Mouse (Mus musculus): Measurements from ENCODE around the gene Ltbp4. TPM values are rescaled to one million over a fixed set of nuclear protein-coding genes. Genes with fewer than 3 reads are reported as not detected.

The Ltbp4 gene
- polyA plus RNA-seq, 1 experiment from 2014 or later = 7.0 TPM

DNA sequence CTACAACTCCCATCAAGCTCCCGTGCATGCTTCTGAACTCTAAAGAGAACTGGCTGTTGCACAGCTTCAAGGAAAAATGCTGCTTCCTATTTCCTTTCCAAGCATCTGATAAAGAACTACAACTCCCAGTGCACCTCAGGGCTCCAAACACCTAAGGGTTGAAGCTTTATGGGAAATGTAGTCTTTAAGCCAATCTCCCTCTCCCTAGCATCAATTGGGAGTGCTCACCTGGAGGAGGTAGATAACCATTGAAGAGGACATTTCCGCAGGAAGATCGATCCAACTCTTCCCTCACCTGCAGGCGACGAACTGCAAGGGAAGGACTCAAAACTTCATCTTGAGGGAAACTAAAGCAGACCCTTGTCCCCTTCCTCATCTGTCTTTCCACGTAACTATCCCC is 16.7 kb upstream of the Ltbp4 start:
- WGBS = 30% methylated on average over 6 of the region's 6 CpGs
- no peak for DNase-seq (ENCODE audit: low spot score)
- peaks cover 40% of the 10 kb centered on the region for H3K36me3 ChIP-seq
- peak overlapping the region; percentile 83 for H3K4me3 ChIP-seq
- no peaks in the 10 kb centered on the region for H3K9me3 ChIP-seq (replicated peaks)
- no peak overlapping the region for H3K27ac ChIP-seq (replicated peaks)
- peaks cover 37% of the 10 kb centered on the region for H3K27me3 ChIP-seq (ENCODE audit: low read depth, poor library complexity, severe bottlenecking)
- peaks cover 32% of the 10 kb centered on the region for H3K4me1 ChIP-seq

GRCm38 (mm10) chr7:27345444-27345843 is 8.0 kb upstream of the Ltbp4 start:
- no peak for DNase-seq (ENCODE audit: low spot score)
- Histone ChIP-seq H3K9me3 (replicated peaks) (no peaks in the 10 kb centered on the region), H3K4me1 (peaks cover 10% of the 10 kb centered on the region; the same call in 1 of the 2 replicates), H3K36me3 (peaks cover 83% of the 10 kb centered on the region), H3K27me3 (ENCODE audit: low read depth, poor library complexity, severe bottlenecking) (peaks cover 3% of the 10 kb centered on the region; the same call in 1 of the 2 replicates), H3K27ac (replicated peaks) (no peak overlapping the region), H3K4me3 (no peak overlapping the region)
- WGBS = 19% methylated on average over 6 of the region's 6 CpGs

- peaks cover 55% of the 10 kb centered on the region for H3K36me3 ChIP-seq
- DNase-seq (ENCODE audit: low spot score) = no peak
These were observed 5.1 kb upstream of the Ltbp4 start for GRCm38 (mm10) chr7:27342595-27342994.

DNA sequence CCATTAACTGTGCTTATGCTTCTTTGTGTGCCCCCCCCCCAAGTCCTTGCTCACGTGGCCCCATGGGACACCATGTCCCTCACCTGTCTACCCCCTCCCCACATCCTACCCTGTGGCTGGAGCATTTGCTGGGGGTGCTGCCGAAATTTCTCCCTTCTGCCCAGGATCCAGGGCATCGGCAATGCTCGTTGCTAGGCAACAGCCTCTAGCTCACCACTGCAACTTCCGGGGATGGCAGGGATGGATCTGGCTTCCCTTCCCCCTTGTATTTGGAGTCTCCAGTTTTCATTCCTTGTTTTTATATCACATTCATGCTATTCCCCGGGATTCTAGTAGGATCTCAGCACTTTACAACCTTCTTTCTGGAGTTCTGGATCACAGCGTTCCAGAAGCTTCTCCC is 2.0 kb upstream of the Ltbp4 start:
- 30% methylated on average over 7 of the region's 7 CpGs for WGBS

More at GRCm38 (mm10) chr7:27342595-27342994, 5.1 kb upstream of the Ltbp4 start:
- WGBS = 31% methylated on average over 4 of the region's 4 CpGs
- Histone ChIP-seq H3K4me3 (no peak overlapping the region), H3K4me1 (peaks cover 22% of the 10 kb centered on the region), H3K27me3 (ENCODE audit: low read depth, poor library complexity, severe bottlenecking) (peaks cover 24% of the 10 kb centered on the region), H3K9me3 (replicated peaks) (no peaks in the 10 kb centered on the region), H3K27ac (replicated peaks) (no peak overlapping the region)

DNA sequence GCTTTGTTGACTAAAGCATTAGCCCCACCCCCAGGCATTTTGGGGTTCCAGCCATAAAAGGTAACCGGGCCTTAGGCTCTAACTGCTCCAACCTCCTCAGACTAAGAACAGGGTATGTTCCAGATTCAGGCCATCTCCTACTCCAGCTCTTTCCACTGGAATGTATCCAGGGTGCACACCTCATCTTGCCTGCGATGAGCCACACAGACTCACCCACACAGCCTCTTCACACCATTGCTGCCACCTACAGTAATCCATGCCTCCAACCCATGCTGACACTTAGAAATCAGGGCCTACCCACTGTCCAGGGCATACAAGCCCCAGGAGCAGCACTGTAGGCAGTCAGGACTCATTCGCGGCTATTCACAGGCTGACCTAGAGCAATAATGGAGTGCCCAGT is 1.6 kb upstream of the Ltbp4 start:
- WGBS = 70% methylated on average over 4 of the region's 4 CpGs
- Histone ChIP-seq H3K4me3 (peak overlapping the region; percentile 29), H3K27me3 (ENCODE audit: low read depth, poor library complexity, severe bottlenecking) (peaks cover 59% of the 10 kb centered on the region)

More for the DNA sequence above, 2.0 kb upstream of the Ltbp4 start:
- H3K9me3 ChIP-seq (replicated peaks) = no peaks in the 10 kb centered on the region
- DNase-seq (ENCODE audit: low spot score) = no peak
- peaks cover 31% of the 10 kb centered on the region for H3K36me3 ChIP-seq
- no peak overlapping the region for H3K27ac ChIP-seq (replicated peaks)
- H3K4me1 ChIP-seq = peaks cover 43% of the 10 kb centered on the region
- H3K27me3 ChIP-seq (ENCODE audit: low read depth, poor library complexity, severe bottlenecking) = peaks cover 55% of the 10 kb centered on the region
- H3K4me3 ChIP-seq = peak overlapping the region; percentile 29

GRCm38 (mm10) chr7:27335928-27336823 is 1.3 kb downstream of the Ltbp4 start:
- H3K27ac ChIP-seq (replicated peaks) = peak overlapping the region; percentile 77
- WGBS = under 1% methylated on average over 47 of the region's 47 CpGs
- H3K9me3 ChIP-seq (replicated peaks) = no peaks in the 10 kb centered on the region
- peak overlapping the region; percentile 55 for H3K4me3 ChIP-seq
- peaks cover 3% of the 10 kb centered on the region for H3K36me3 ChIP-seq
- DNase-seq (ENCODE audit: low spot score) = peak; percentile 89
- H3K27me3 ChIP-seq (ENCODE audit: low read depth, poor library complexity, severe bottlenecking) = peaks cover 88% of the 10 kb centered on the region
- peaks cover 67% of the 10 kb centered on the region for H3K4me1 ChIP-seq

More for the DNA sequence above, 1.6 kb upstream of the Ltbp4 start:
- peaks cover 47% of the 10 kb centered on the region for H3K4me1 ChIP-seq
- DNase-seq (ENCODE audit: low spot score) = no peak
- H3K9me3 ChIP-seq (replicated peaks) = no peaks in the 10 kb centered on the region
- H3K27ac ChIP-seq (replicated peaks) = no peak overlapping the region
- peaks cover 27% of the 10 kb centered on the region for H3K36me3 ChIP-seq

GRCm38 (mm10) chr7:27335011-27335720 is 2.3 kb downstream of the Ltbp4 start:
- WGBS = 62% methylated on average over 15 of the region's 15 CpGs
- Histone ChIP-seq H3K27me3 (ENCODE audit: low read depth, poor library complexity, severe bottlenecking) (peaks cover 95% of the 10 kb centered on the region), H3K36me3 (no peaks in the 10 kb centered on the region), H3K4me3 (peak overlapping the region; percentile 55; the same call in 1 of the 2 replicates), H3K27ac (replicated peaks) (no peak overlapping the region), H3K4me1 (peaks cover 77% of the 10 kb centered on the region), H3K9me3 (replicated peaks) (no peaks in the 10 kb centered on the region)
- no peak for DNase-seq (ENCODE audit: low spot score)

DNA sequence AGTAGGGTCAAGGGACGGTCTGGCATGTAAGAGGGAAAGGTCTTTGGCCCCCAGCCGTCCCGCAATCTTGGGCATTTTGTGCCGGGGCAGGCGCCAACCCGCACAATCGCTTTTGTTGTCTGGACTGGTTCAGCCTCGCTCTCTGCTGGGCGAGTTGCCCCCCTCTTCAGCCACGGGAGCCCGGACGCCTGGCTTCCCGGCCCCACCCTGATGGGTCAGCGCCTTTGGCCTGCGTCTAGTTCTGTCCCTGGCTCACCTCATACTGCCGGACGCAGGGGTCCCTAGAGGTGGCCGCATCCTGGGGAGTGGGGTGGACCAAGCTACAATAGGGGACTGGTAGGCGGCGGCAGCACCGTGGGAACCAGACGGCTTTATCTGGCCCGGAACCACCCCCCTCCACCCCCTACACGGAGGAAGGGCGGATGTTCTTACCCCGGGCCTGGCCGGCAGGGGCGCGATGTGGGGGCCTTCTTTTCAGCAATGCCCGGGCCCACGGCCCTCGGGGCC is 3.0 kb downstream of the Ltbp4 start:
- Histone ChIP-seq H3K4me3 (peak overlapping the region; percentile 57), H3K9me3 (replicated peaks) (no peaks in the 10 kb centered on the region), H3K27ac (replicated peaks) (no peak overlapping the region), H3K36me3 (no peaks in the 10 kb centered on the region), H3K4me1 (peaks cover 81% of the 10 kb centered on the region), H3K27me3 (ENCODE audit: low read depth, poor library complexity, severe bottlenecking) (peaks cover 100% of the 10 kb centered on the region)
- DNase-seq (ENCODE audit: low spot score) = no peak
- WGBS = 2% methylated on average over 32 of the region's 32 CpGs

DNA sequence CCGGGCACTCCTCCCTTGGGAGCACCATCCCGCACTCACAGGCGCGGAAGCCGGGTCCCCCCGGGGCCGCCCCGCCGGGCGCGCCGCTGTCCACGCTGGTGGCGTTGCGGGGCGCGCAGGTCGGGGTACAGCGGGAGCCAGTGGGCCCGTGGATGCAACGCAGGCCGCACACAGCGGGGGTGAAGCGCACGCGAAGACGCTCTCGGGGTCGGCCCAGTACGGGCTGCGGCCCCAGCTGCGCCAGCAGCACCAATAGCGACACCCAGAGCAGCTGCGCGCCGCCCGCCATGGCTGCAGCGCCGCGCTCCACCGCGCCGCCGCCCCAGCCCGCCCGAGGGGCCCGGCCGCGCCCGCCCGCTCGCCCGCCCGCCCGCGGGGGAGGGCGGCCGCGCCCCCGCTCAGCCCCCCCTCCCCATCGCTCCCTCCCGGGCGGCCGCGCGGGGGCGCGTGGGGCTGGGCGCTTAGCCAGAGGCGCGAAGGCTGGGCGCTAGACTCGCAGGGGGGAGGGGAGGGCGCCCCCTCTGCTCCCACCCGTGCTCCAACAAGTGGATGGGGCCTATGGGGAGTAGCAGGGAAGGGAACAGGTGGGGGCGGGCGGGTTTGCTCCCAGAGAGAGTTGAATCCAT is 4.1 kb downstream of the Ltbp4 start:
- Histone ChIP-seq H3K27ac (replicated peaks) (peak overlapping the region; percentile 69; the same call in 1 of the 2 replicates), H3K27me3 (ENCODE audit: low read depth, poor library complexity, severe bottlenecking) (peaks cover 100% of the 10 kb centered on the region), H3K36me3 (no peaks in the 10 kb centered on the region), H3K4me3 (peak overlapping the region; percentile 57), H3K9me3 (replicated peaks) (no peaks in the 10 kb centered on the region), H3K4me1 (peaks cover 86% of the 10 kb centered on the region)
- under 1% methylated on average over 67 of the region's 77 CpGs for WGBS
- peak; percentile 41 for DNase-seq (ENCODE audit: low spot score)

DNA sequence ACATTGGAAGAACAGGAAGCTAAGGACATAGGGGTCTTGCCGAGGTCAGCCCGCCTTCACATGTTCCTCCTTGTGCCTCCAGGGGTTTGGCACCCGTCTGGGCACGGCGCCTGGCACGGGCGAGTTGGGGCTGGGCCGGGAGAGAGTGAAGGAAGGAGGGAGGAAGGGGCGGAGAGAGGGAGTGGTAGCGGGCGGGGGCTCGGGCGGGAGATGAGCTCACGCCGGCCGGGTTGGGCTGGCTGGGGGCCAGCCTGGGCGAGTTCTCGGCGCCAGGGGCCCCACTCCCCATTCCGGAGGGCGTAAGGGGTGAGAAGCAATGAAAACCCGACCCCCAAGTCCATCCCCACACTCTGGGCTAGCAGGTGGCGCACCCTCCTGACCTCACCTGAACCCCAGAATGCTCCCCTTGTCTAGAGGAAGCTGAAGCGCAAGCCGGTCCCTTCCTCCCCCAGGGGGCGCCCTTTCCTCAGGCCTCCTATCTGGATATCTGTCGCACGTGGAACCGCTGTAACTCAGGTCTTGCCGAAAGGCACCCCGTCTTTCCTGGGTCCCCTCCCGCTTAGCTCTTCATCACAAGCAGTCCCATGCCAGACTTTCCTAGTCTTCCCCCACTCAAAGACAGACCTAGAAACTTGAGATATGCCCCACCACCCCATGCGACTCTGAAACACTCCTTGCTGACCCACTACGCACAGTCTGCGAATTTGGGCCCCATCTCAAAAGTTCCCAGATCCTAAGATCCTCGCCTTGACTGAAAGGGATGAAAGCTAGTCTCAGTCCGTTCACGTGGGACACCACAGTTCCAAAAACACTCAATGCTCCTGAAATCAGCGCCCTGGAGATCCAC is 4.9 kb downstream of the Ltbp4 start:
- H3K4me1 ChIP-seq = peaks cover 80% of the 10 kb centered on the region
- H3K9me3 ChIP-seq (replicated peaks) = no peaks in the 10 kb centered on the region
- H3K4me3 ChIP-seq = peak overlapping the region; percentile 57
- no peaks in the 10 kb centered on the region for H3K36me3 ChIP-seq
- H3K27ac ChIP-seq (replicated peaks) = no peak overlapping the region
- H3K27me3 ChIP-seq (ENCODE audit: low read depth, poor library complexity, severe bottlenecking) = peaks cover 100% of the 10 kb centered on the region
- peak; percentile 80 for DNase-seq (ENCODE audit: low spot score)
- WGBS = under 1% methylated on average over 38 of the region's 39 CpGs

DNA sequence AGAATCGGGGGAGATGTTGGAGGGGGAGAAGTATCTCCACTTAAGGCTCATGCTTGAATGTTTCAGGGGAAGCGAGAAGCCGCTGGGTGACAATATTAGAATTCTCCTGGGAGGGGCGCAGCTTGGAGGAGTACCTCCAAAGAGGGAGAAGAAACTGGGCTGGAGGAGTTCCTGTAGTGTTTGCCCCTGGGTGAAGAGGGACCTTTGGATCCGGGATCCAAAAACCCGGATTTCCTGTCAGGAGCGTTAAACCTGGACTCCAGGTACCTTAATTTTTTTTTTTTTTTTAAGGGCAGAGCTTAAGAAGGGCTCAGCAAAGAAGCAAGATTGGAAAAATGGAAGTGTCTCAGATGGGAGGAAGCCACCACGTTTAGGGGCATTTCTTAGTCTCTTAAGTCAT is 5.6 kb downstream of the Ltbp4 start:
- Histone ChIP-seq H3K9me3 (replicated peaks) (no peaks in the 10 kb centered on the region), H3K4me1 (peaks cover 73% of the 10 kb centered on the region), H3K36me3 (no peaks in the 10 kb centered on the region), H3K27ac (replicated peaks) (no peak overlapping the region), H3K4me3 (no peak overlapping the region), H3K27me3 (ENCODE audit: low read depth, poor library complexity, severe bottlenecking) (peaks cover 100% of the 10 kb centered on the region)
- 8% methylated on average over 8 of the region's 8 CpGs for WGBS
- DNase-seq (ENCODE audit: low spot score) = no peak

DNA sequence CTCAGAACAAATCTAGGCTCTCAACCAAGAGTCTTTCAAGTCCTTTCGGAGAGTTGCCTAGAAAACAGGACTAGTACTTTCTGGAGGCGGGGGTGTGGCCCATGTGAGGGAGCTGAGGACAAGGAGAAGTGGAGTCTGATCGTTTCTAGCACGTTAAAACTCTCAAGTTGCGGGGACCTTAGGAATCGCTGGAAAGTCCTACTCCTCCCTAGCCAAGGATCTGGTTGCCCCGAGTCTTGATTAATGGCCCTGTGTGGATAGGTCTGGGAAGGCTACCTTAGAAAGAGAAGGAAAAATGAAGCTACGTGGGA is 6.0 kb downstream of the Ltbp4 start:
- H3K4me3 ChIP-seq = peak overlapping the region; percentile 57; the same call in 1 of the 2 replicates
- H3K9me3 ChIP-seq (replicated peaks) = no peaks in the 10 kb centered on the region
- WGBS = 3% methylated on average over 8 of the region's 8 CpGs
- H3K4me1 ChIP-seq = peaks cover 71% of the 10 kb centered on the region
- DNase-seq (ENCODE audit: low spot score) = no peak
- no peaks in the 10 kb centered on the region for H3K36me3 ChIP-seq
- H3K27me3 ChIP-seq (ENCODE audit: low read depth, poor library complexity, severe bottlenecking) = peaks cover 100% of the 10 kb centered on the region
- H3K27ac ChIP-seq (replicated peaks) = no peak overlapping the region

Measured in midbrain, embryonic 10.5 days (tissue).